16 mouse cellular contexts compared by ENCODE assay signal in the genomic region with DNA sequence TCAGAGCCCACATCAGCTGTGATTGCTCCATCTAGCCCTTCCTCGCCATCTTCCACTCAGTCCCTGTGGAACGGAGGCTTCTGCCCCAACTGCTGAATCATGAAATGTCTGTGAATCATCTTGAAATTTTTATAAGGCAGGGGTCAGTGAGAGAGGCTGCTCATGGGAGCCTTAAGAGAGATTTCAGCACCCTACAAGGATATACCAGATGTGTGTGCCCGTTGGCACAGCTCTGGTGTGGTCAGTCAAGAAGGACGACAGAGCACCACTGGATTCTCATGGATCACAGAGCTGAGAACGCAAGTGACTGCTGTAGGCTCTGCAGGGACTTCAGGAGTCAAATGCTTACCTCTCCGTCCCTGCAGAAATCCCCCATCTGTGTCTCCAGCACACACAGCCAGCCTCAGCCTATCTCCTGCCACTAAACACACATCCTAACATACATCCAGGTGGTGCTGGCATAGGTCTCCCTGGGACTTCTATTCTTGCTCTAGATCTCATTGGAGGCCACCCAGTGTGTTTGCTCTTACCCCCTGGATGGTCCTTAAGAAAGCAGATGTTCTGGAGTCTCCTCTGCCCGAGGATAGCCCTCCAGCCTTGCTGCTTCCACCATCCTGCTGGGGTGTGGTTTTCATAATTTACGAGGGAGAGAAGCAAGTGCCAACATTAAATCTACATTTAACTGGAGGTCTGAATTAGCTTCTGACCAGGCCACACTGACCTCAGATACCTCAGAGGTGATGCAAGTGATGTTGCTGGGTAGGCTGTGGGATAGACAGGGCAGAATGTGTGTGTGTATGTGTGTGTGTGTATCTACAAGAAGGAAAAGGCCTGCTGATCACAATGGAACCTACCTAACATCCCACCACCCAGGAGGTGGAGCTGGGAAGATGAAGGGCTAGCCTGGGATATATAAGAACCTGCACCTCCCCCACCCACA.
"Had no signal": no experiment of that assay in that cellular context is flagged by ENCODE, and none has a peak within 500 bp of the region (broad histone marks: within the 10 kb centered on the region; RNA-seq: fewer than 3 reads in every experiment).

No protein-coding gene starts in this region.

- H3K36me3 ChIP-seq: kidney, embryonic 15.5 days; liver, embryonic 13.5 days; midbrain, embryonic 15.5 days; neural tube, embryonic 13.5 days had no signal

- H3K9ac ChIP-seq: kidney, embryonic 15.5 days; liver, embryonic 13.5 days; midbrain, embryonic 15.5 days; neural tube, embryonic 13.5 days had no signal

- H3K4me3 ChIP-seq: kidney, embryonic 15.5 days; left cerebral cortex, adult 2 months; liver, embryonic 13.5 days; megakaryocyte, embryonic 14.5 days; midbrain, embryonic 10.5 days; midbrain, embryonic 15.5 days; neural tube, embryonic 13.5 days had no signal

- ATAC-seq: midbrain, embryonic 15.5 days had no signal

- H3K4me2 ChIP-seq: kidney, embryonic 15.5 days; liver, embryonic 13.5 days; midbrain, embryonic 15.5 days; neural tube, embryonic 13.5 days had no signal

- H3K27ac ChIP-seq: kidney, embryonic 15.5 days; left cerebral cortex, adult 2 months; liver, embryonic 13.5 days; midbrain, embryonic 10.5 days; midbrain, embryonic 15.5 days; neural tube, embryonic 13.5 days had no signal

- H3K9me3 ChIP-seq: kidney, embryonic 15.5 days; liver, embryonic 13.5 days; megakaryocyte, embryonic 14.5 days; midbrain, embryonic 10.5 days; midbrain, embryonic 15.5 days had no signal

- DNase-seq: kidney, adult 8-10 months; kidney, postnatal 10 days; kidney, postnatal 36 days; layer of hippocampus, postnatal 36 days; liver, embryonic 13.5 days; lung, adult 2 months; retina, postnatal 1 day; right cerebral cortex, postnatal 25 days; thymus, adult 2 months; thymus, postnatal 25 days had no signal

- H3K27me3 ChIP-seq: kidney, embryonic 15.5 days; liver, embryonic 13.5 days; midbrain, embryonic 15.5 days; neural tube, embryonic 13.5 days had no signal

- H3K4me1 ChIP-seq: kidney, embryonic 15.5 days; liver, embryonic 13.5 days; midbrain, embryonic 15.5 days; neural tube, embryonic 13.5 days had no signal
